Mouse (Mus musculus) intestine, embryonic 16.5 days (tissue): Measurements from ENCODE around the gene Rnf44. TPM values are rescaled to one million over a fixed set of nuclear protein-coding genes. Genes with fewer than 3 reads are reported as not detected.

ENCODE experiments used
- ATAC-seq: fragments of 200-750 bp; cut with Nextera tagmentation; 2 replicates; pipeline ENCODE4 v1.8.0; 2017; ENCODE audit warnings: moderate TSS enrichment, moderate library complexity
- H3K27ac ChIP-seq: fragments of 300-500 bp; sonication (generic); 2 replicates; pipeline ENCODE4 v1.5.1; 2014; ENCODE audit warnings: mild to moderate bottlenecking, low read length
- H3K27me3 ChIP-seq: fragments of 300-500 bp; sonication (generic); replicated peaks from 2 replicates; pipeline ENCODE4 v1.6.1; 2014; ENCODE audit warnings: low read length, control low read depth, mixed read lengths; ENCODE audit not compliant: control insufficient read depth, insufficient read depth
- H3K36me3 ChIP-seq: fragments of 300-500 bp; sonication (generic); 2 replicates; pipeline ENCODE4 v1.6.1; 2014; ENCODE audit warnings: low read length, control low read depth; ENCODE audit not compliant: control insufficient read depth, insufficient read depth
- H3K4me1 ChIP-seq: fragments of 300-500 bp; sonication (generic); 2 replicates; pipeline ENCODE4 v1.6.1; 2014; ENCODE audit warnings: low read length, control low read depth, mixed read lengths; ENCODE audit not compliant: control insufficient read depth, insufficient read depth
- H3K4me2 ChIP-seq: fragments of 300-500 bp; sonication (generic); 2 replicates; pipeline ENCODE4 v1.6.1; 2014; ENCODE audit warnings: low read depth, low read length, control low read depth
- H3K4me3 ChIP-seq: fragments of 300-500 bp; sonication (generic); 2 replicates; pipeline ENCODE4 v1.5.1; 2014; ENCODE audit warnings: mild to moderate bottlenecking, low read length
- H3K9ac ChIP-seq: fragments of 300-500 bp; sonication (generic); 2 replicates; pipeline ENCODE4 v1.6.1; 2014; ENCODE audit warnings: low read depth, low read length
- H3K9me3 ChIP-seq: fragments of 300-500 bp; sonication (generic); 2 replicates; pipeline ENCODE4 v1.6.1; 2016; ENCODE audit warnings: low read length, control low read depth; ENCODE audit not compliant: control insufficient read depth
- WGBS: fragments of 180-500 bp; shearing (Covaris S2); extraction: QIAGEN DNeasy Blood & Tissue Kit; methylation state at CpG from one replicate; pipeline ENCODE4 v1.1.7; 2014; 5-methylcytosine and 5-hydroxymethylcytosine counted together
- polyA plus RNA-seq: library from polyadenylated mRNA; unstranded; fragments of >200 nt; fragmentation: Nextera tagmentation; extraction: Ambion mirVana; gene quantifications from 2 replicates; pipeline ENCODE4 v1.2.1, GENCODE M21; 2015

Gene Rnf44
- polyA plus RNA-seq, 1 experiment from 2014 or later: 48.9 TPM

DNA sequence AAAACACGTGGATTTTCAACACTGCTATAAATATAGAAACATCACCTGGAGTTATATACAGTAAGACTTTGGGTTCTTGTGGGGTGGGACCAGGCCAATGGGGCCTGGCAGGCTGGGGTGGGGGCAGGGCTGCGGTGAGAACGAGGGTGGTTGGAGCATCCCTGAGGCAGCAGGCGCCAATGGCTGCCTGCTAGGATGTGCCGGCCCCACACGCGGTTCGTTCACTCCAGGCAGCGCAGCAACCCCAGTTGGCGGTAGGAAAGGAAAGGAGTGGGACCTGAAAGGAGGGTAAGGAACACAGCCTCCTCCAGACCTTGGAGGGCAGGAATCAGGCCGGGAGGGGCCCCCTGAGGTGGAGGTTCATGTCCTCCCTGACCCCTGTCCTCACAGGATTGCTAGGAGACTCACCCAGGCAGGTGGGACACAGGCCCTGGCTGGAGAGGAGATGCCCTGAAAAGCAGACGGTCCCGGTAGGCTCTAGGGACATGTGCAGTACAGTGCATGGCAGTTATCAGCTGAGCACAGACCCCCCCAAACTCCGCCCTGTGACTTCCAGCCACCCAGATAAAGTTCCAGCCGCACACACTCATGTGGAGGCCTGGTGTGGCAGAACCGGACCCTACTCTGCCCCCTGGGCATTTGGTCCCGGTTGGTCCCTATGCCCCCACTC is 13.4 kb downstream of the Rnf44 start:
- H3K36me3 ChIP-seq: peaks cover 21% of the 10 kb centered on the region

DNA sequence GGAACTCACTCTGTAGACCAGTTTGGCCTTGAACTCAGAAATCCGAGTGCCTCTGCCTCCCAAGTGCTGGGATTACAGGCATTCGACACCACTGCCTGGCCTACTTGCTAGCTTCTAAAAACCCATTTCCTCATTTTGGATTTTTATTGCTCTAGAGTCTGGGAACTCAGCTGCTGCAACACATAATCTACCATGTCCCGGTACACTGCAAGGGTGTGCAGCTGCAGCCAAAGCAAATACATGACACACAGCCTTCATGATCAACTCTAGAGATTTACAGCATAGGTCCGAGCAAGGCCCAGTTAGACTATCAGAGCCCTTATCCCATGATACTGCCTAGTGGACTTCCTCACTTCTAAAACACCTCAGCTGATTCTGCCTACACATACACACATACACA is 15.4 kb downstream of the Rnf44 start:
- Histone ChIP-seq H3K27ac (0 out of 2 replicates have a peak overlapping the region, but pooled peaks have one; percentile 12), H3K9ac (no peak overlapping the region), H3K27me3 (no peaks in the 10 kb centered on the region), H3K4me1 (peaks cover 7% of the 10 kb centered on the region; the same call in 1 of the 2 replicates), H3K9me3 (no peaks in the 10 kb centered on the region), H3K36me3 (peaks cover 17% of the 10 kb centered on the region), H3K4me2 (no peak overlapping the region), H3K4me3 (no peak overlapping the region)
- WGBS: 49% methylated on average over 4 of the region's 4 CpGs
- no peak for ATAC-seq

More for the DNA sequence above, 13.4 kb downstream of the Rnf44 start:
- Histone ChIP-seq H3K4me2 (no peak overlapping the region), H3K9ac (no peak overlapping the region), H3K9me3 (no peaks in the 10 kb centered on the region), H3K27ac (no peak overlapping the region), H3K27me3 (no peaks in the 10 kb centered on the region), H3K4me3 (no peak overlapping the region), H3K4me1 (peaks cover 19% of the 10 kb centered on the region)
- ATAC-seq: 0 out of 2 replicates have a peak, but pooled peaks have one; percentile 23
- WGBS: 78% methylated on average over 17 of the region's 17 CpGs

DNA sequence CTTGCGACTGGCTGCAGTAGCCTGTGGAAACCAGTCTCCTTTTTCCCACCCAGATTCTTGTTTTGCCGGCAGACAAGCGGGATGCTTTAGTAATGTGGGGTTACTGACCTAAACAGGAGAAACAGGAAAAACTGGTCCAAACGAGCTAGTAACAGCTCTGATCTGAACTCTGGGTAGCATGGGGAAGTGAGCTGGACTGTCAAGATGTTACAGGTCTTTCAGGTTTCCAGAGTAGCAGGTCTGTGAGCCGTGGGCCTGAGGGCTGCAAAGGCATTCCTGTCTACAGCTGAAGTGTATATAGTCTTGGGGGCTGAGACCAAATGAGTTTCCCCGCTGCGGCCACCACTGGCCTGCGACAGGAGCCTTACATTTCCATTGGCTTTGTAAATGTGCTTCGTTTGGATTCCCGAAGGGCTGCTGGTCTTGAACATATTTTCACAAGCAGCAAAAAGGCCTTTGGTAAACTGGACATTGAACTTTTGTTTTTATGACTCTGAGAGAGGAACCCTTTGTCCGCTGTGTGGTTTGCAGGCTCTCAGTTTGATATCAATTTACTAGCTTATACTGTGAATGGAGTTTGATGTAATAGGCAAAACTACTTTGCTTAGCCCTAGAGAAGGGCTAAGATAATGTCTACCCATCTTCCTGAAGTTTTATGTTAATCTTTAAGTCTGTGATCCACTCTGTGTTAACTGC is 17.7 kb downstream of the Rnf44 start:
- peak; percentile 87 for ATAC-seq
- 39% methylated on average over 11 of the region's 11 CpGs for WGBS
- no peaks in the 10 kb centered on the region; the same call in 1 of the 2 replicates for H3K36me3 ChIP-seq
- H3K9ac ChIP-seq: no peak overlapping the region
- peaks cover 7% of the 10 kb centered on the region; the same call in 1 of the 2 replicates for H3K4me1 ChIP-seq
- H3K9me3 ChIP-seq: no peaks in the 10 kb centered on the region
- H3K4me2 ChIP-seq: no peak overlapping the region
- H3K27ac ChIP-seq: peak overlapping the region; percentile 82
- no peaks in the 10 kb centered on the region for H3K27me3 ChIP-seq
- H3K4me3 ChIP-seq: no peak overlapping the region

DNA sequence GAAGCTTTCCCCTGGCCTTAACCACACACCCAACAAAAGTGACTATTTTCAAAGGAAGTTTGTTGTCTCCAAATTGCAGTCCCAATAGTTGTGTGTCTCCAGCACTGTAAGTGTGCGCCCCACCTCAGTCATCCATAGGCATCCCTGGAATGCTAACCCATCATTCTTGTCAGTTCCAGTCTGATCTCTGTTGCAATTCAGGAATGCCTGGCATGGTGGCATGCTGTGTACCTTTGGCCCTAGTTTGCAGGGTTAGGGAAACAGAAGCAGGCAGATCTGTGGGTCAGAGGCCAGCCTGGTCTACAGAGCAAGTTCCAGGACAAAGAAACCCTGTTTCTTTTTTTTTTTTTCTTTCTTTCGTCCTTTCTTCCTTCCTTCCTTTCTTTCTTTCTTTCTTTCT is 23.2 kb downstream of the Rnf44 start:
- no peak overlapping the region for H3K9ac ChIP-seq
- no peak for ATAC-seq
- H3K9me3 ChIP-seq: no peaks in the 10 kb centered on the region
- no peaks in the 10 kb centered on the region for H3K4me1 ChIP-seq
- no peak overlapping the region for H3K4me3 ChIP-seq
- WGBS: 65% methylated on average over 2 of the region's 2 CpGs
- H3K27me3 ChIP-seq: no peaks in the 10 kb centered on the region
- no peak overlapping the region for H3K4me2 ChIP-seq
- H3K27ac ChIP-seq: no peak overlapping the region
- no peaks in the 10 kb centered on the region for H3K36me3 ChIP-seq

DNA sequence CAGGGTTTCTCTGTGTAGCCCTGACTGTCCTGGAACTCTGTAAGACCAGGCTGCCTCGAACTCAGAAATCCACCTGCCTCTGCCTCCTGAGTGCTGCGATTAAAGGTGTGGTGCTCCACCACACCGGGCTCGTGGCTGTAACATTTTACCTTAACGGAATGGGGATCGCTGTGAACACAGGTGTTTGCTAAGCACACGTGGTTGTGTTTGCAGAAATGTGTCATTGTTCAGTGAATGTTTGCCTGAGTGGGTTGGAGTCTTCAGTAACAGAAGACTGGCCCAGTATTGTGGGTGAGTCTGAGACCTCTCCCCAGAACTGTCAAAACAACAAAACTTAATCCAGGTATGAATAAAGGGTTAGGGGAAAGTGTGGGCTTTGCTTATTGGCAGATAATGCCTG is 28.6 kb downstream of the Rnf44 start:
- Histone ChIP-seq H3K36me3 (peaks cover 9% of the 10 kb centered on the region; the same call in 1 of the 2 replicates), H3K27ac (no peak overlapping the region), H3K4me1 (peaks cover 6% of the 10 kb centered on the region), H3K9ac (no peak overlapping the region), H3K4me2 (no peak overlapping the region), H3K4me3 (no peak overlapping the region), H3K9me3 (no peaks in the 10 kb centered on the region), H3K27me3 (no peaks in the 10 kb centered on the region)
- no peak for ATAC-seq
- 76% methylated on average over 7 of the region's 7 CpGs for WGBS

DNA sequence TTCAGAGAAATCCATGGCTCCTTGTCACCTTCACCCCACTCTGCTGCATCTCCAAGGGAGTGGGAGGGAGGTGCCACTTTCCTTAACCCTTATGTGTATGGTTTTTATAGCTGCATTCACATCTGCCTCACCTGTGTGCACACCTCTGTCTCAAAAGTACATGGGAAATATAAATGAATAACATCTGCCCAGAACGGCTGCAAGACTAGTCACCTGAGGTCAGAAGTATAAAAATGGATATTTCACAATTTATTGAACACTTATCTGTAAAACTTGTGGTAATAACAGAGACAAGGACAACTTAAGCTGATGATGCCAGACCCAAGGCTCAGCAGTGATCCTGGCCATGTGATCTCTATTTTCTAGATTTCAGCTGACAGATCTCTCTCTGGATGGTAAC is 29.2 kb downstream of the Rnf44 start:
- 61% methylated on average over 1 of the region's 1 CpGs for WGBS
- H3K36me3 ChIP-seq: peaks cover 9% of the 10 kb centered on the region; the same call in 1 of the 2 replicates
- ATAC-seq: peak; percentile 26
- H3K9me3 ChIP-seq: no peaks in the 10 kb centered on the region
- no peak overlapping the region for H3K4me3 ChIP-seq
- peaks cover 6% of the 10 kb centered on the region for H3K4me1 ChIP-seq
- no peak overlapping the region for H3K27ac ChIP-seq
- H3K9ac ChIP-seq: no peak overlapping the region
- no peak overlapping the region for H3K4me2 ChIP-seq
- H3K27me3 ChIP-seq: no peaks in the 10 kb centered on the region

DNA sequence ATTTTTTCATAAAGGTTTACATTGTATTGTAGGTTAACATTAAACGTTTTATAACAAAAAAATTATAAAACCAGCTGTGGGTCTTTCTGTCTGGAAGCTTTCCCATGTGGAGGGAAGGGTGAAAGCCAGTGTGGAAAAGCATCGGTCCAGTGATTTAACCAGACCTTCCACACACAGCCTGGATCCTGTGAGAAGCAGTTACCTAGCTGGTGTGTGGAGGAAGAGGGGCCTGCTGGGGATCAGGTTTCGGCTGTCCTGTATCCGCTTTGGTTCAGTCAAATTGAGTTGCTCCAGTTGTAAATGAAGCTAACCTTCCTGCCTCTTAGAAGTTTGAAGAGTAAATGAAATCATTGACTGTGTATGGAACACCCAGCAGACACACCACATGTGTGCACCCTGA is 29.7 kb downstream of the Rnf44 start:
- Histone ChIP-seq H3K9ac (no peak overlapping the region), H3K4me3 (no peak overlapping the region), H3K4me2 (no peak overlapping the region), H3K9me3 (no peaks in the 10 kb centered on the region), H3K27ac (no peak overlapping the region), H3K36me3 (peaks cover 9% of the 10 kb centered on the region; the same call in 1 of the 2 replicates), H3K4me1 (peaks cover 6% of the 10 kb centered on the region), H3K27me3 (no peaks in the 10 kb centered on the region)
- 81% methylated on average over 4 of the region's 4 CpGs for WGBS
- ATAC-seq: no peak

DNA sequence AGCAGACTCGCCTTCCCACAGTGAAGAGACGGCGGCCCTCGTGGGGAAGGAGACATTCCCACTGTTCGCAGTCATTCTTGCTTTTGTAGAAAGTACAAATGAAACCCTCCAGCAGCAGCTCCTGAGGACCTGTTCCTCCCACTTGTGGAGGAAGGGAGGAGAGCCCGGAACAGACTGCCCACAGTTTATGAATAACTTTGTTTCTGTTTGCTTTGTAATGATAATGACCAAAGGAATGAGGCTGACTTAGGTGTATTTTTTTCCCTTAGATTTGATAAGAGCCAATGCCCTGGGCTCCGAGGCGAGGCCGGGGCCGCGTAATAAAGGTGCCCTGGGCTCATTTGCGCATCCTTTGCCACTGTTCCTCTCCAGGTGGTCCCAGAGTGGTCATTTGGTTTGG is 32.3 kb downstream of the Rnf44 start:
- Histone ChIP-seq H3K4me2 (peak overlapping the region; percentile 34; the same call in 1 of the 2 replicates), H3K4me1 (peaks cover 6% of the 10 kb centered on the region), H3K36me3 (peaks cover 13% of the 10 kb centered on the region; the same call in 1 of the 2 replicates), H3K9ac (no peak overlapping the region), H3K27ac (peak overlapping the region; percentile 53), H3K4me3 (no peak overlapping the region), H3K9me3 (no peaks in the 10 kb centered on the region), H3K27me3 (no peaks in the 10 kb centered on the region)
- 63% methylated on average over 12 of the region's 12 CpGs for WGBS
- ATAC-seq: peak; percentile 83

DNA sequence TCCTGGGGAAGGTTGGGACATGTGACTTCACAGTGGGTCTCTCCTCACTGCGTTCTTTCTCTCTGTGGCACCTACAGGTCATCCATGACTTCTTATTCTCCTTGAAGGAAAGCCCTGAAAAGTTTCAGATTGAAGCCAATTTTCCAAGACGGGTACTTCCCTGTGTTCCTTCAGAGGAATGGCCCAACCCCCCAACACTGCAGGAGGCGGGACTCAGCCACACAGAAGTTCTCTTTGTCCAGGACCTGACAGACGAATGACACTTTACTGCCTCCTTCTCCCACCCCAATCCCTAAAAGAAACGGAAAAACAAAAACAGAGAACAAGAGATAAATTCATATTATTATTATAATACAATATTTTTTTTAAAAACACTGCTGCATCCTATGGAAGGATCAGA is 32.8 kb downstream of the Rnf44 start:
- peak overlapping the region; percentile 44; the same call in 1 of the 2 replicates for H3K9ac ChIP-seq
- no peaks in the 10 kb centered on the region for H3K27me3 ChIP-seq
- H3K27ac ChIP-seq: peak overlapping the region; percentile 53
- no peak overlapping the region for H3K4me3 ChIP-seq
- peaks cover 6% of the 10 kb centered on the region for H3K4me1 ChIP-seq
- H3K4me2 ChIP-seq: peak overlapping the region; percentile 34; the same call in 1 of the 2 replicates
- no peaks in the 10 kb centered on the region for H3K9me3 ChIP-seq
- WGBS: 41% methylated on average over 5 of the region's 5 CpGs
- peak; percentile 62 for ATAC-seq
- H3K36me3 ChIP-seq: peaks cover 18% of the 10 kb centered on the region; the same call in 1 of the 2 replicates
